Mouse (Mus musculus): Measurements from ENCODE around the gene Crim1. TPM values are rescaled to one million over a fixed set of nuclear protein-coding genes. Genes with fewer than 3 reads are reported as not detected.

The Crim1 gene
- 0.41 and 0.63 TPM in 2 replicates for polyA plus RNA-seq (2015; fragmentation: Nextera tagmentation; extraction: Ambion mirVana)

- H3K27me3 ChIP-seq (ENCODE audit: control insufficient read depth, insufficient read depth, low read depth, low read length) = peaks cover 45% of the 10 kb centered on the region
- H3K4me1 ChIP-seq (ENCODE audit: control insufficient read depth, low read depth, low read length) = peaks cover 5% of the 10 kb centered on the region
- no peaks in the 10 kb centered on the region for H3K9me3 ChIP-seq (replicated peaks; ENCODE audit: control insufficient read depth, low read length)
- peak within 1 kb of the TSS; percentile 18; the same call in 1 of the 2 replicates for H3K27ac ChIP-seq (ENCODE audit: low read length)
- ATAC-seq (ENCODE audit: low read depth) = peak; percentile 81
- no peaks in the 10 kb centered on the region for H3K36me3 ChIP-seq (ENCODE audit: control insufficient read depth, insufficient read depth)
- peak within 1 kb of the TSS; percentile 80 for H3K4me2 ChIP-seq (ENCODE audit: low read depth, low read length)
- peak within 1 kb of the TSS; percentile 60 for H3K4me3 ChIP-seq (ENCODE audit: low read depth, low read length)
- peak within 1 kb of the TSS; percentile 55 for H3K9ac ChIP-seq (ENCODE audit: low read depth, low read length)
- WGBS (ENCODE audit: insufficient replicate concordance) = under 1% methylated on average over 67 of the region's 90 CpGs
Measured at GRCm38 (mm10) chr17:78199626-78200560, at the start of gene Crim1. TSS of gene Crim1 (plus strand) at chr17:78200248.

- Histone ChIP-seq H3K4me1 (ENCODE audit: control insufficient read depth, low read depth, low read length) (no peaks in the 10 kb centered on the region), H3K9ac (ENCODE audit: low read depth, low read length) (no peak overlapping the region), H3K36me3 (ENCODE audit: control insufficient read depth, insufficient read depth) (no peaks in the 10 kb centered on the region), H3K4me3 (ENCODE audit: low read depth, low read length) (no peak overlapping the region), H3K27ac (ENCODE audit: low read length) (no peak overlapping the region), H3K27me3 (ENCODE audit: control insufficient read depth, insufficient read depth, low read depth, low read length) (no peaks in the 10 kb centered on the region), H3K4me2 (ENCODE audit: low read depth, low read length) (no peak overlapping the region), H3K9me3 (replicated peaks; ENCODE audit: control insufficient read depth, low read length) (no peaks in the 10 kb centered on the region)
- no peak for ATAC-seq (ENCODE audit: low read depth)
- WGBS (ENCODE audit: insufficient replicate concordance) = 65% methylated on average over 13 of the region's 13 CpGs
Measured at GRCm38 (mm10) chr17:78151479-78152282, 48.4 kb upstream of the Crim1 start.

- 20% methylated on average over 5 of the region's 5 CpGs for WGBS (ENCODE audit: insufficient replicate concordance)
- H3K36me3 ChIP-seq (ENCODE audit: control insufficient read depth, insufficient read depth) = no peaks in the 10 kb centered on the region
- H3K9me3 ChIP-seq (replicated peaks; ENCODE audit: control insufficient read depth, low read length) = no peaks in the 10 kb centered on the region
- no peaks in the 10 kb centered on the region for H3K4me1 ChIP-seq (ENCODE audit: control insufficient read depth, low read depth, low read length)
- H3K9ac ChIP-seq (ENCODE audit: low read depth, low read length) = no peak overlapping the region
- no peak overlapping the region for H3K4me2 ChIP-seq (ENCODE audit: low read depth, low read length)
- no peaks in the 10 kb centered on the region for H3K27me3 ChIP-seq (ENCODE audit: control insufficient read depth, insufficient read depth, low read depth, low read length)
- H3K27ac ChIP-seq (ENCODE audit: low read length) = no peak overlapping the region
- no peak for ATAC-seq (ENCODE audit: low read depth)
- no peak overlapping the region for H3K4me3 ChIP-seq (ENCODE audit: low read depth, low read length)
Measured at GRCm38 (mm10) chr17:78163278-78163677, 36.8 kb upstream of the Crim1 start.

- 27% methylated on average over 10 of the region's 10 CpGs for WGBS (ENCODE audit: insufficient replicate concordance)
- Histone ChIP-seq H3K27ac (ENCODE audit: low read length) (no peak overlapping the region), H3K9ac (ENCODE audit: low read depth, low read length) (no peak overlapping the region), H3K9me3 (replicated peaks; ENCODE audit: control insufficient read depth, low read length) (no peaks in the 10 kb centered on the region), H3K4me3 (ENCODE audit: low read depth, low read length) (no peak overlapping the region), H3K4me2 (ENCODE audit: low read depth, low read length) (no peak overlapping the region), H3K36me3 (ENCODE audit: control insufficient read depth, insufficient read depth) (no peaks in the 10 kb centered on the region), H3K4me1 (ENCODE audit: control insufficient read depth, low read depth, low read length) (no peaks in the 10 kb centered on the region), H3K27me3 (ENCODE audit: control insufficient read depth, insufficient read depth, low read depth, low read length) (no peaks in the 10 kb centered on the region)
- no peak for ATAC-seq (ENCODE audit: low read depth)
Measured at GRCm38 (mm10) chr17:78163724-78164236, 36.3 kb upstream of the Crim1 start.

GRCm38 (mm10) chr17:78165855-78166254 lies 34.2 kb upstream of the Crim1 start:
- Histone ChIP-seq H3K4me3 (ENCODE audit: low read depth, low read length) (no peak overlapping the region), H3K27me3 (ENCODE audit: control insufficient read depth, insufficient read depth, low read depth, low read length) (no peaks in the 10 kb centered on the region), H3K4me2 (ENCODE audit: low read depth, low read length) (no peak overlapping the region), H3K27ac (ENCODE audit: low read length) (no peak overlapping the region), H3K9ac (ENCODE audit: low read depth, low read length) (no peak overlapping the region), H3K36me3 (ENCODE audit: control insufficient read depth, insufficient read depth) (no peaks in the 10 kb centered on the region), H3K4me1 (ENCODE audit: control insufficient read depth, low read depth, low read length) (no peaks in the 10 kb centered on the region), H3K9me3 (replicated peaks; ENCODE audit: control insufficient read depth, low read length) (no peaks in the 10 kb centered on the region)
- ATAC-seq (ENCODE audit: low read depth) = no peak

- H3K4me2 ChIP-seq (ENCODE audit: low read depth, low read length) = no peak overlapping the region
- no peak overlapping the region for H3K9ac ChIP-seq (ENCODE audit: low read depth, low read length)
- no peaks in the 10 kb centered on the region for H3K9me3 ChIP-seq (replicated peaks; ENCODE audit: control insufficient read depth, low read length)
- H3K4me3 ChIP-seq (ENCODE audit: low read depth, low read length) = no peak overlapping the region
- 49% methylated on average over 4 of the region's 4 CpGs for WGBS (ENCODE audit: insufficient replicate concordance)
- no peaks in the 10 kb centered on the region for H3K27me3 ChIP-seq (ENCODE audit: control insufficient read depth, insufficient read depth, low read depth, low read length)
- no peak overlapping the region for H3K27ac ChIP-seq (ENCODE audit: low read length)
- no peaks in the 10 kb centered on the region for H3K4me1 ChIP-seq (ENCODE audit: control insufficient read depth, low read depth, low read length)
- ATAC-seq (ENCODE audit: low read depth) = no peak
- no peaks in the 10 kb centered on the region for H3K36me3 ChIP-seq (ENCODE audit: control insufficient read depth, insufficient read depth)
Measured at GRCm38 (mm10) chr17:78166566-78166965, 33.5 kb upstream of the Crim1 start.

- WGBS (ENCODE audit: insufficient replicate concordance) = 31% methylated on average over 2 of the region's 2 CpGs
- no peaks in the 10 kb centered on the region for H3K27me3 ChIP-seq (ENCODE audit: control insufficient read depth, insufficient read depth, low read depth, low read length)
- H3K36me3 ChIP-seq (ENCODE audit: control insufficient read depth, insufficient read depth) = no peaks in the 10 kb centered on the region
- no peak overlapping the region for H3K4me3 ChIP-seq (ENCODE audit: low read depth, low read length)
- H3K9me3 ChIP-seq (replicated peaks; ENCODE audit: control insufficient read depth, low read length) = no peaks in the 10 kb centered on the region
- H3K4me1 ChIP-seq (ENCODE audit: control insufficient read depth, low read depth, low read length) = no peaks in the 10 kb centered on the region
- no peak for ATAC-seq (ENCODE audit: low read depth)
- H3K4me2 ChIP-seq (ENCODE audit: low read depth, low read length) = no peak overlapping the region
- no peak overlapping the region for H3K27ac ChIP-seq (ENCODE audit: low read length)
- H3K9ac ChIP-seq (ENCODE audit: low read depth, low read length) = no peak overlapping the region
Measured at GRCm38 (mm10) chr17:78172371-78172770, 27.7 kb upstream of the Crim1 start.

- H3K9ac ChIP-seq (ENCODE audit: low read depth, low read length) = no peak overlapping the region
- no peak for ATAC-seq (ENCODE audit: low read depth)
- H3K27me3 ChIP-seq (ENCODE audit: control insufficient read depth, insufficient read depth, low read depth, low read length) = no peaks in the 10 kb centered on the region
- H3K4me3 ChIP-seq (ENCODE audit: low read depth, low read length) = no peak overlapping the region
- 66% methylated on average over 6 of the region's 6 CpGs for WGBS (ENCODE audit: insufficient replicate concordance)
- H3K9me3 ChIP-seq (replicated peaks; ENCODE audit: control insufficient read depth, low read length) = no peaks in the 10 kb centered on the region
- H3K4me2 ChIP-seq (ENCODE audit: low read depth, low read length) = no peak overlapping the region
- no peaks in the 10 kb centered on the region for H3K4me1 ChIP-seq (ENCODE audit: control insufficient read depth, low read depth, low read length)
- H3K27ac ChIP-seq (ENCODE audit: low read length) = no peak overlapping the region
- H3K36me3 ChIP-seq (ENCODE audit: control insufficient read depth, insufficient read depth) = no peaks in the 10 kb centered on the region
Measured at GRCm38 (mm10) chr17:78180766-78181165, 19.3 kb upstream of the Crim1 start.

Data from liver, embryonic 16.5 days (tissue).